Mouse (Mus musculus): ENCODE data around the gene Ogdhl. TPM values are rescaled to one million over a fixed set of nuclear protein-coding genes. Genes with fewer than 3 reads are reported as not detected.
"Not testable (repeated sequence)": the region's sequence is repeated elsewhere in the genome, so short reads cannot be mapped to it uniquely, and the experiment has no call there.

Ogdhl gene
- polyA plus RNA-seq, 1 experiment from 2014 or later = 0.58 TPM

DNA sequence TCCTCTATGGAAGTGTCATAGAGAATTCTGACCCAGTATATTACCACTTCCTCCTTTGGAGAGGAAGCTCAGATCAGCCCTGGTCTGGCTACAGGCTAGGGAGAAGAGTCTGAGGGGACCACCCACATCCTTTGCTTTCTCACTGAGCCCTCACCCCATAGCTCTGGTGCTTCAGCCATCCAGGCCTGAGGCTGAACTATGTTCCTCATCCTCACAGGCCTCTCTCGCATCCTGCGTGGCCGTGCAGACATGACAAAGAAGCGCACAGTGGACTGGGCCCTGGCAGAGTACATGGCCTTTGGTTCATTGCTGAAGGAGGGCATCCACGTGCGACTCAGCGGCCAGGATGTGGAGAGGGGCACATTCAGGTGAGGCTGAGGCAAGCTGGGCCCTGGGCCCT, 20.0 kb downstream of the Ogdhl start:
- TF ChIP-seq CTCF (IDR thresholded peaks at IDR 0.05; ENCODE audit: low read depth) (no peak), EP300 (IDR thresholded peaks at IDR 0.05; ENCODE audit: low read depth) (no peak)
- no peak overlapping the region for H3K9ac ChIP-seq (replicated peaks)
- H3K27ac ChIP-seq (ENCODE audit: low read depth) = no peak overlapping the region
- WGBS (ENCODE audit: insufficient replicate concordance) = 71% methylated on average over 7 of the region's 7 CpGs
- no peaks in the 10 kb centered on the region for H3K4me1 ChIP-seq (ENCODE audit: insufficient read depth)
- H3K27me3 ChIP-seq (ENCODE audit: insufficient read depth, low read length) = no peaks in the 10 kb centered on the region
- no peaks in the 10 kb centered on the region for H3K36me3 ChIP-seq (replicated peaks; ENCODE audit: insufficient read depth, low read length)
- ATAC-seq = no peak
- H3K9me3 ChIP-seq (ENCODE audit: low read length) = no peaks in the 10 kb centered on the region
- H3K4me3 ChIP-seq (ENCODE audit: low read depth, low read length) = no peak overlapping the region
- no peak for DNase-seq
- H3K4me2 ChIP-seq (ENCODE audit: low read depth, low read length) = no peak overlapping the region

DNA sequence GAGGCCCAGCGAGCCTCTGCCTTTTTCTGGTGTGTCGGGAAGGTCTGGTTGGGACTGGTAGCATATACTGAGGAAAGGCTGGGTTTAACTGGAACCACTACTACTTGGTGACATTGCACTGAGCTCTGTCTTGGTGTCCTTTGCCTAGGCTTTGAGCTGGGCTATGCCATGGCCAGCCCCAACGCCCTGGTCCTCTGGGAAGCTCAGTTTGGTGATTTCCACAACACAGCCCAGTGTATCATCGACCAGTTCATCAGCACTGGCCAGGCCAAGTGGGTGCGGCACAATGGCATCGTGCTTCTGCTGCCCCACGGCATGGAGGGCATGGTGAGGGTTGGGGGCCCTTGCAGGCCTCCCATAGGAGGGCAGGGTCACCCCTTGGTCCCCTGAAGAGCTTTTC, 22.4 kb downstream of the Ogdhl start:
- Histone ChIP-seq H3K4me1 (ENCODE audit: insufficient read depth) (no peaks in the 10 kb centered on the region), H3K27ac (ENCODE audit: low read depth) (no peak overlapping the region), H3K4me2 (ENCODE audit: low read depth, low read length) (no peak overlapping the region), H3K4me3 (ENCODE audit: low read depth, low read length) (no peak overlapping the region), H3K9me3 (ENCODE audit: low read length) (no peaks in the 10 kb centered on the region), H3K9ac (replicated peaks) (no peak overlapping the region), H3K27me3 (ENCODE audit: insufficient read depth, low read length) (no peaks in the 10 kb centered on the region), H3K36me3 (replicated peaks; ENCODE audit: insufficient read depth, low read length) (no peaks in the 10 kb centered on the region)
- TF ChIP-seq CTCF (IDR thresholded peaks at IDR 0.05; ENCODE audit: low read depth) = no peak
- TF ChIP-seq EP300 (IDR thresholded peaks at IDR 0.05; ENCODE audit: low read depth) = no peak
- DNase-seq = no peak
- no peak for ATAC-seq
- WGBS (ENCODE audit: insufficient replicate concordance) = 71% methylated on average over 7 of the region's 7 CpGs

DNA sequence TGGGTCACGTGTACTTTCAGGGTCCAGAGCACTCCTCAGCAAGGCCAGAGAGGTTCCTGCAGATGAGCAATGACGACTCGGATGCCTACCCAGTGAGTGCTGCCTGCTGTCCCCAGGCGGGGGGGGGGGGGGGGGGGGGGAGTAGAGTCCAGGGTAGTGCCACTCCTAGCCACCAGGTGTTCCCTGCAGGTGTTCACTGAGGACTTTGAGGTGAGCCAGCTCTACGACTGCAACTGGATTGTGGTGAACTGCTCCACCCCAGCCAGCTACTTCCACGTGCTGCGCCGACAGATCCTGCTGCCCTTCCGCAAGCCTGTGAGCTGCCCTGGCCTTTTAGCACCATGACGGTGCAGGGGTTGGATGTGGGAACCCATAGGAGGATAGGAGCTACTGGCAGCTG, 22.9 kb downstream of the Ogdhl start:
- no peak overlapping the region for H3K27ac ChIP-seq (ENCODE audit: low read depth)
- H3K36me3 ChIP-seq (replicated peaks; ENCODE audit: insufficient read depth, low read length) = no peaks in the 10 kb centered on the region
- DNase-seq (no peak), ATAC-seq (no peak)
- no peaks in the 10 kb centered on the region for H3K4me1 ChIP-seq (ENCODE audit: insufficient read depth)
- no peaks in the 10 kb centered on the region for H3K9me3 ChIP-seq (ENCODE audit: low read length)
- no peak overlapping the region for H3K4me2 ChIP-seq (ENCODE audit: low read depth, low read length)
- 76% methylated on average over 9 of the region's 10 CpGs for WGBS (ENCODE audit: insufficient replicate concordance)
- H3K27me3 ChIP-seq (ENCODE audit: insufficient read depth, low read length) = no peaks in the 10 kb centered on the region
- no peak overlapping the region for H3K9ac ChIP-seq (replicated peaks)
- TF ChIP-seq CTCF (IDR thresholded peaks at IDR 0.05; ENCODE audit: low read depth) = no peak
- no peak for TF ChIP-seq EP300 (IDR thresholded peaks at IDR 0.05; ENCODE audit: low read depth)
- H3K4me3 ChIP-seq (ENCODE audit: low read depth, low read length) = no peak overlapping the region

DNA sequence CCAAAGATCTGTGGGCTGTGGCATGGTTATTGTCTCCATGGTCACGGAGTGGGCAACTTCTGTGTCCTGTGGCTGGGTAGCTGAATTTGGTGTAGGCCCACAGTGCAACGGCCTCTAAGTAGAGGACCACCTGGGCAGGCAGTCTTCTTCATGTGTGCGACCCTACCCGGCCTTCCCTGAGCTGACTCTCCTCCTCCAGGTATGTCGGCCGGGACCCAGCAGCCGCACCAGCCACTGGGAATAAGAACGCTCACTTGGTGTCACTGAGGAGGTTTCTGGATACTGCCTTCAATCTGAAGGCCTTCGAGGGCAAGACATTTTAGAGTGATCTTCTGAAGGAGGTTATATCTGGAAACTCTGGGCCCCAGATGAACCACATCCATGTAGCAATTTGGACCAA, 25.5 kb downstream of the Ogdhl start:
- Histone ChIP-seq H3K4me3 (ENCODE audit: low read depth, low read length) (no peak overlapping the region), H3K27ac (ENCODE audit: low read depth) (no peak overlapping the region), H3K4me2 (ENCODE audit: low read depth, low read length) (no peak overlapping the region), H3K27me3 (ENCODE audit: insufficient read depth, low read length) (no peaks in the 10 kb centered on the region), H3K4me1 (ENCODE audit: insufficient read depth) (no peaks in the 10 kb centered on the region), H3K9ac (replicated peaks) (no peak overlapping the region), H3K36me3 (replicated peaks; ENCODE audit: insufficient read depth, low read length) (no peaks in the 10 kb centered on the region), H3K9me3 (ENCODE audit: low read length) (no peaks in the 10 kb centered on the region)
- TF ChIP-seq CTCF (IDR thresholded peaks at IDR 0.05; ENCODE audit: low read depth) (no peak), EP300 (IDR thresholded peaks at IDR 0.05; ENCODE audit: low read depth) (no peak)
- ATAC-seq (no peak), DNase-seq (no peak)
- 80% methylated on average over 9 of the region's 9 CpGs for WGBS (ENCODE audit: insufficient replicate concordance)

DNA sequence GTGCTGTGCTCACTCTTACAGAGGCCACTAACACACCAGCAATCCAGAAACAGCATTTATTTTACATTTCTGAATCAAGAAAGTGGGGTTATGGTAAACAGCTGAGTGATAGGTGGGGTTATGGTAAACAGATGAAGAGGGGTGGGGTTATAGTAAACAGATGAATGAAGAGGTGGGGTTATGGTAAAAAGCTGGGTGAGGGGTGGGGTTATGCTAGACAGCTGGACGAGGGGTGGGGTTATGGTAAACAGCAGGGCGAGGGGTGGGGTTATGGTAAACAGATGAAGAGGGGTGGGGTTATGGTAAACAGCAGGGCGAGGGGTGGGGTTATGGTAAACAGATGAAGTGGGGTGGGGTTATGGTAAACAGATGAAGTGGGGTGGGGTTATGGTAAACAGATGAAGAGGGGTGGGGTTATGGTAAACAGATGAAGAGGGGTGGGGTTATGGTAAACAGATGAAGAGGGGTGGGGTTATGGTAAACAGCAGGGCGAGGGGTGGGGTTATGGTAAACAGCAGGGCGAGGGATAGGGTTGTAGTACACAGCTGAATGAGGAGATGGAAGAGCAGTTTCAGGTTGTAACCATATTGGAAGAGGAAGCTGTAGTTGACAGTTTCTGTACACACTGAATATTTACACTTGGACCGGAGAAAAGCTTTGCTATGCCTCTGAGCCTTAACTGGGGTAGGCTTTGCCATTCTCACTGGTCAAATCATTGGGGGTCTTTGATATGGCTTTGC, 29.5 kb downstream of the Ogdhl start:
- not testable (repeated sequence) for DNase-seq, ATAC-seq

DNA sequence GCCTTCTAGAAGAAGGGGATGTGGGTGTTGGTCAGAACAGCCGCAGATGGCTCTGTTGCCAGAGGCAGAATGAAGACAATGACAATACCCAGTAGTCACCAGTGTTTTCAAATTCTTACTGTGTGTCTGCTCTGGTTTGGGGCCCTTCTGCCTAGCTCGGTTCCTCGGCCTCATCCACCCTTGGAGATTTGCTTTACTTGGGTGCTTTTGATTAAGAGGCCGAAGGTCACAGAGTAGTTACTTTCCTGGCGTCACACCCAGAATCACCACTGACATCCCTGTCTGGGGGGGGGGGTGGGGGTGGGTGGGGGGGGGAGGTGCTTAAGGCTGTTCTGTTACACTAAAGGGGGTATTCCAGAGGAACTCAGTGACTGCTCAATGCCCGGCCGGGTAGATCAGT, 42.5 kb downstream of the Ogdhl start:
- H3K36me3 ChIP-seq (replicated peaks; ENCODE audit: insufficient read depth, low read length) = no peaks in the 10 kb centered on the region
- no peak for DNase-seq
- H3K4me3 ChIP-seq (ENCODE audit: low read depth, low read length) = no peak overlapping the region
- H3K9ac ChIP-seq (replicated peaks) = no peak overlapping the region
- TF ChIP-seq CTCF (IDR thresholded peaks at IDR 0.05; ENCODE audit: low read depth) (no peak), EP300 (IDR thresholded peaks at IDR 0.05; ENCODE audit: low read depth) (no peak)
- no peaks in the 10 kb centered on the region for H3K4me1 ChIP-seq (ENCODE audit: insufficient read depth)
- no peak for ATAC-seq
- H3K27me3 ChIP-seq (ENCODE audit: insufficient read depth, low read length) = no peaks in the 10 kb centered on the region
- no peak overlapping the region for H3K4me2 ChIP-seq (ENCODE audit: low read depth, low read length)
- WGBS (ENCODE audit: insufficient replicate concordance) = 57% methylated on average over 7 of the region's 7 CpGs
- H3K27ac ChIP-seq (ENCODE audit: low read depth) = no peak overlapping the region
- no peaks in the 10 kb centered on the region for H3K9me3 ChIP-seq (ENCODE audit: low read length)

More for the DNA sequence above, 29.5 kb downstream of the Ogdhl start:
- H3K4me3 ChIP-seq (ENCODE audit: low read depth, low read length); H3K27ac ChIP-seq (ENCODE audit: low read depth); H3K27me3 ChIP-seq (ENCODE audit: insufficient read depth, low read length); H3K4me2 ChIP-seq (ENCODE audit: low read depth, low read length); H3K4me1 ChIP-seq (ENCODE audit: insufficient read depth); H3K36me3 ChIP-seq (replicated peaks; ENCODE audit: insufficient read depth, low read length); H3K9ac ChIP-seq (replicated peaks); H3K9me3 ChIP-seq (ENCODE audit: low read length): not testable (repeated sequence)
- WGBS (ENCODE audit: insufficient replicate concordance) = 32% methylated on average over 6 of the region's 6 CpGs

DNA sequence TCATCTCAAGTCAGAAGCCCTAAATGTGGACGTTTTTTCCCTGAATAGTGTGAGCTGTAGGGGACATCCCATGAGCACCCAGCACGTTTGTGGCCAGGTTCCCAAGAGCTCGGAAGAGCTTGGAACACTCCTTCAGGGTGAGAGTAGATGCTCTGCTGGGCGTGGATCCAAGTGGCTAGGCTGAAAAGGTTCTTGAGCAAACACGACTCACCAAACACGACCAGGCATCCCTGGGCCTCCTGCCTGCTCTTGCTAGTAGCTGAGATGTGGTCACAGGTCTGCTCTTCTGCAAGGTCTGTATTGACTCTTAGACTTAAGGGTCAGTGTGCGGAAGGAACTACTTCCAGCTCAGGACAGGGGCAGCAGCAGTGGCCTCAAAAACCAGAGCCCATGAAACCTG, 47.9 kb downstream of the Ogdhl start:
- Histone ChIP-seq H3K4me1 (ENCODE audit: insufficient read depth) (no peaks in the 10 kb centered on the region), H3K27ac (ENCODE audit: low read depth) (no peak overlapping the region), H3K27me3 (ENCODE audit: insufficient read depth, low read length) (no peaks in the 10 kb centered on the region), H3K9ac (replicated peaks) (no peak overlapping the region), H3K4me2 (ENCODE audit: low read depth, low read length) (no peak overlapping the region), H3K4me3 (ENCODE audit: low read depth, low read length) (no peak overlapping the region), H3K9me3 (ENCODE audit: low read length) (no peaks in the 10 kb centered on the region), H3K36me3 (replicated peaks; ENCODE audit: insufficient read depth, low read length) (no peaks in the 10 kb centered on the region)
- TF ChIP-seq CTCF (IDR thresholded peaks at IDR 0.05; ENCODE audit: low read depth) = no peak
- TF ChIP-seq EP300 (IDR thresholded peaks at IDR 0.05; ENCODE audit: low read depth) = no peak
- ATAC-seq (no peak), DNase-seq (no peak)
- 54% methylated on average over 7 of the region's 7 CpGs for WGBS (ENCODE audit: insufficient replicate concordance)

Measured in liver, postnatal 0 days (tissue).